Comparison of ENCODE assay signal across 21 mouse cellular contexts in the genomic region with DNA sequence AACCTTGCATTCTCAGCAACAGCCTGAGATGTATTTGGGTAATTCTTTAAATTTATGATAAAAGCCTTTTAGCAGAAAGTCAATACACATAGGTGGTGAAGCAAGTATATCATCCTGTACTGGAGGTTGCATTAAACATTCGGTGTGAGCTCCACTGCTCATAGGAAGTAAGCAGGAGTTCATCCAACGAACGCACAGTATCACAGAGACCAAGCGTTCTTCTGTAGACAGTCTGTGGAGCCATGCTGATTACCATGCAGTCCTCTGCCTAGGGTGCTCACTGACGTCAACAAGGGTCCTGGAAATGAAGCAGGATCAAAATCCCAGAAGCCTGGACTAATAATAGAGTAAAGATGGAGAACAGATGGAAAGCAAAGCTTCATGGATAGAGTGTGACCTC.
A peak's percentile ranks its signal among the peaks of the same experiment; 100 is the strongest.
DNase-seq lines count a peak whose midpoint lies in the region; ATAC-seq and TF ChIP-seq lines count a peak whose summit lies in the region.
"Had no signal": no experiment of that assay in that cellular context is flagged by ENCODE, and none has a peak within 500 bp of the region (broad histone marks: within the 10 kb centered on the region; RNA-seq: fewer than 3 reads in every experiment).

No protein-coding gene starts in this region.

- TF ChIP-seq EP300 in liver, postnatal 0 days (IDR thresholded peaks at IDR 0.05; ENCODE audit: low read depth) = no peak; the same call in 1 of the 2 replicates

- H3K4me2 ChIP-seq in liver, postnatal 0 days (ENCODE audit: low read depth, low read length) = no peak overlapping the region
- H3K4me2 ChIP-seq: embryonic facial prominence, embryonic 13.5 days; midbrain, embryonic 12.5 days; neural tube, embryonic 15.5 days; stomach, embryonic 15.5 days had no signal

- no peaks in the 10 kb centered on the region for H3K4me1 ChIP-seq in liver, postnatal 0 days (ENCODE audit: insufficient read depth)
- H3K4me1 ChIP-seq: neural tube, embryonic 15.5 days; stomach, embryonic 15.5 days had no signal

- no peak overlapping the region for H3K9ac ChIP-seq in liver, postnatal 0 days (replicated peaks)
- H3K9ac ChIP-seq: embryonic facial prominence, embryonic 13.5 days; midbrain, embryonic 12.5 days; neural tube, embryonic 15.5 days; stomach, embryonic 15.5 days had no signal

- no peak for TF ChIP-seq CTCF in liver, postnatal 0 days (IDR thresholded peaks at IDR 0.05; ENCODE audit: low read depth)

- no peaks in the 10 kb centered on the region for H3K36me3 ChIP-seq in liver, postnatal 0 days (replicated peaks; ENCODE audit: insufficient read depth, low read length)
- H3K36me3 ChIP-seq: embryonic facial prominence, embryonic 13.5 days; forebrain, embryonic 10.5 days; midbrain, embryonic 12.5 days; neural tube, embryonic 15.5 days; stomach, embryonic 15.5 days had no signal

- DNase-seq in cerebellum, adult 9-10 months = peak; percentile 10
- no peak for DNase-seq in cerebellum, postnatal 4 days (ENCODE audit: low spot score in 2 of 2)
- DNase-seq in spleen, postnatal 36 days (ENCODE audit: low spot score in 2 of 2) = peak; percentile 3 to 16
- DNase-seq in spleen, postnatal 10 days (ENCODE audit: low spot score in 2 of 2) = no peak
- no peak for DNase-seq in liver, postnatal 0 days
- no peak for DNase-seq in Muller cell, postnatal 12 days (ENCODE audit: inconsistent ontology term)
- DNase-seq: gastrocnemius, postnatal 10 days; heart, postnatal 14 days; kidney, adult 11 months; kidney, postnatal 10 days; lung, postnatal 14 days; right cerebral cortex, postnatal 4 days; thymus, adult 2 months had no signal

- H3K9me3 ChIP-seq in liver, postnatal 0 days (ENCODE audit: low read length) = no peaks in the 10 kb centered on the region
- H3K9me3 ChIP-seq: embryonic facial prominence, embryonic 13.5 days; forebrain, embryonic 10.5 days; midbrain, embryonic 12.5 days; neural tube, embryonic 15.5 days; stomach, embryonic 15.5 days had no signal

- H3K27me3 ChIP-seq in liver, postnatal 0 days (ENCODE audit: insufficient read depth, low read length) = no peaks in the 10 kb centered on the region
- H3K27me3 ChIP-seq: embryonic facial prominence, embryonic 13.5 days; midbrain, embryonic 12.5 days; neural tube, embryonic 15.5 days; stomach, embryonic 15.5 days had no signal

- peak; percentile 35; the same call in 1 of the 2 replicates for ATAC-seq in liver, postnatal 0 days
- no peak for ATAC-seq in CD4-positive, CD25-positive, alpha-beta regulatory T cell, adult 4 months
- ATAC-seq in frontal cortex, adult (ENCODE audit: low TSS enrichment) = no peak
- ATAC-seq: hindbrain, embryonic 16.5 days had no signal

- no peak overlapping the region for H3K4me3 ChIP-seq in liver, postnatal 0 days (ENCODE audit: low read depth, low read length)
- H3K4me3 ChIP-seq: embryonic facial prominence, embryonic 13.5 days; forebrain, embryonic 10.5 days; midbrain, embryonic 12.5 days; neural tube, embryonic 15.5 days; stomach, embryonic 15.5 days had no signal

- H3K27ac ChIP-seq in liver, postnatal 0 days (ENCODE audit: low read depth) = peak overlapping the region; percentile 22; the same call in 1 of the 2 replicates
- H3K27ac ChIP-seq: embryonic facial prominence, embryonic 13.5 days; forebrain, embryonic 10.5 days; midbrain, embryonic 12.5 days; neural tube, embryonic 15.5 days; stomach, embryonic 15.5 days had no signal

- WGBS in liver, postnatal 0 days (ENCODE audit: insufficient replicate concordance) = 35% methylated on average over 5 of the region's 5 CpGs

Comparison
In these comparisons a context has a peak if more than half of its experiments do, and no peak if none do; other contexts are left out.
1. DNase-seq: peak in cerebellum, adult 9-10 months (single experiment) and spleen, postnatal 36 days (2 of 2); none in cerebellum, postnatal 4 days (0 of 2), spleen, postnatal 10 days (0 of 2), liver, postnatal 0 days (single experiment) and Muller cell, postnatal 12 days (single experiment).